Mouse (Mus musculus): ENCODE measurements around the gene Cd5l.

DNA sequence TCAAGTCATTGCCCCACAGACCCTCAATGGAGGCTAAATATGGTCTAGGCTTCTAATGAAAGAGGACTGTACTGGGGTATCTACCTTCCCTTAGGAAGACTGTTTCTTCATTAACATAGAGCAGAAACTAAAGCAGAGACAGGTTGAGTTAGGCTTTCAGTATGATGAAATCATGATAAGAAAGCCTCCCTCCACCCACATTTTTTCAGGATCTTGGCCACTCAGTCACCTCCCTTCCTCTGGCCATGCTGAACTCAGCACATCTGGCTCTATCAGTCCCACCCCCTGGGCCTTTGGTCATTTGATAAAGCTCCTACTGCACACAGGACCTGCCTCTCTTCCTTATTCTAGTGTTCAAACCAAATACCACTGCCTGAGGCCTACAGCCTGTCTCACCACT is at the start of gene Cd5l:
- TF ChIP-seq MYC (IDR thresholded peaks at IDR 0.05; ENCODE audit: low read depth, low read length): no peak
- no peak for TF ChIP-seq BHLHE40 (IDR thresholded peaks at IDR 0.05; ENCODE audit: low read depth, low read length)
- no peak for TF ChIP-seq POLR2A (IDR thresholded peaks at IDR 0.05; ENCODE audit: low read depth, low read length)
- TF ChIP-seq EP300 (IDR thresholded peaks at IDR 0.05; ENCODE audit: low read length): no peak
- TF ChIP-seq CTCF (conservative IDR thresholded peaks at IDR 0.05 in 1 of 2, IDR thresholded peaks at IDR 0.05 in 1 of 2; ENCODE audit: low read depth in 2 of 2, low read length in 2 of 2): no peak
- no peak for TF ChIP-seq RAD21 (IDR thresholded peaks at IDR 0.05; ENCODE audit: low read depth, low read length)
- TF ChIP-seq ETS1 (conservative IDR thresholded peaks at IDR 0.05; ENCODE audit: low read depth, low read length): no peak
- no peak for TF ChIP-seq USF1 (IDR thresholded peaks at IDR 0.05; ENCODE audit: low read depth, low read length)
- no peak for TF ChIP-seq MAZ (IDR thresholded peaks at IDR 0.05; ENCODE audit: low read depth, low read length)

Measured in CH12.LX (cell line).